Mouse (Mus musculus): ENCODE results near the gene Ovol1. TPM values are rescaled to one million over a fixed set of nuclear protein-coding genes. Genes with fewer than 3 reads are reported as not detected.
A peak's percentile ranks its signal among the peaks of the same experiment; 100 is the strongest.

The Ovol1 gene
- polyA plus RNA-seq, 1 experiment from 2014 or later = 19.2 TPM

DNA sequence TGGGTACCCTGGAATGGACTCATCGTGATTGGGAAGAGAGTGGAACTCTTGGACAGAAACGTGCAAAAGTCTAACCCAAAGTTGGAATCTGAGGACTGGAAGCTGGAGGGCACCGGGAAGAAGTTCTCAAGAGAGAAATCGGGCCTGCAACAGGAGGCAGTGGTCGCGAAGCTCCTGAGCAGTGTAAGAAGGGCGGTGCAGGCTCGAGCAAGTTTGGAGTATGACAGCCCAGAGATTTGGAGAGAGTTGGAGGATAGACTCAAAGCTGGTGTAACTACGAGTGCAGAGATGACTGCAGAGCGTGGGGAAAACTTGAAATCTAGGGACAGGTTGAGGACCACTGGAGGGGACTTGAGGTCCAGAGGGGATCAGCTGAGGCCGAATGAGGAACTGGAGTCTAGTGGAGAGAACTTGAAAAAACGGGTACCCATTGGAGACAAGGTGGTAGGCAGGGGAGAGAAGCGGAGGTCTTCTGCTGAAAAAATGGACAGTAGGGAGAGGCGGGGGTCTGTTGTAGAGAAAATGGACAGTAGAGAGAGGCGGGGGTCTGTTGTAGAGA is 49.3 kb downstream of the Ovol1 start:
- no peak for ATAC-seq
- Histone ChIP-seq H3K9me3 (ENCODE audit: control insufficient read depth) (no peaks in the 10 kb centered on the region), H3K4me2 (replicated peaks; ENCODE audit: low read depth) (peak overlapping the region; percentile 81), H3K4me1 (replicated peaks; ENCODE audit: control insufficient read depth, insufficient read depth, low read length) (no peaks in the 10 kb centered on the region; the same call in 1 of the 2 replicates), H3K4me3 (ENCODE audit: low read depth, low read length) (peak overlapping the region; percentile 48), H3K36me3 (ENCODE audit: control insufficient read depth, insufficient read depth) (no peaks in the 10 kb centered on the region), H3K9ac (ENCODE audit: low read depth, low read length) (peak overlapping the region; percentile 19; the same call in 1 of the 2 replicates), H3K27ac (ENCODE audit: low read depth, low read length) (no peak overlapping the region), H3K27me3 (replicated peaks; ENCODE audit: control insufficient read depth, insufficient read depth, low read length) (no peaks in the 10 kb centered on the region)
- WGBS = 43% methylated on average over 15 of the region's 15 CpGs
- TF ChIP-seq CTCF (IDR thresholded peaks at IDR 0.05; ENCODE audit: low read depth) = no peak

DNA sequence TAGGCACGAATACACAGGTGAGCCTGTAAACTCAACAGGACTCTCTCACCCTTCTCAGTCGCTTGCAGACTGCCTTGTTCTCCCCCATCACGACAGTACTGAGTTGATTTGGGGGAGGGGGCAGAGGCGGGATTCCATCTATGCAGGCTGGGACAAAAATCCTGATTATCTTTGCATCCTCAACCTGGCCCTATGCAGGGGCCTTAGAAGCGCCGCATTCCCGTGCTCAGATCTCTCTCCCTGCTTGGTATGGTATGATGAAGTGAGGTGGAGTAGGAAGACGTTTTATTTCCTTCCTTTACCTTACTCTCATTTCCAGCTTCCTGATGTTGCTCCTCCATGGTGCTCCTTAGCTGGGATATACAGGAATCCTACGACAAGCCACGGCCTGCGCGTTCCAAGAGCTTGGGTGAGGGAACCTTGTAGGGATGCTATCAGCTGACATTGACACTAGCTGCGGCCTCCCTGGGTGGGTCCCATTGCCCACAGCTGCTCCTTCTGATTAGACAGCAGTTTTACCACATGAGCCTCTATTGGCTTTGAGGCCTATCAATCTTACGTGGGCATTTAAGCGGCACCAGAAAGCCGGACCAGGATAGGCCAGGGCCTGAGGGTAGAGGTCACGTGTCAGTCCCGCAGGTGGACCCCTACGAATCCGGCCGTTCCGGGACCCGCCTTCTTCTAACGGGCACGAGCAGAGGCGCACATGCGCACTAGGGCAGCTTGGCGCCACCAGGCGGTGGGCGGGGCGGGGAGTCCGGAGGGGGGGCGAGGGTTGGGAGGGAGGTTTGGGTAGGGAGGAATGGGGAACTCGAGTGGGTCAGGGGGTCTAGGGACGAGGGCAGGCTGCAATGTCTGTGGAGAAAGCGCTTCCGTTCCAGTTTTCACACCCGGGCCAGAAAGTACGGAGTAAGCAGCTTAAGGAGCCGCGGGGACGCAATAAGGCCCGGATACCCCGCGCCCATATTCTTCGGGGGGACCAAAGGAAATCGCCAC is 50.1 kb downstream of the Ovol1 start, which contains the start of gene Snx32:
Gene Snx32 (minus strand): TSS at position 508 of the 996 bp plus-strand sequence.
- H3K36me3 ChIP-seq (ENCODE audit: control insufficient read depth, insufficient read depth) = no peaks in the 10 kb centered on the region
- peak; percentile 59 for TF ChIP-seq CTCF (IDR thresholded peaks at IDR 0.05; ENCODE audit: low read depth)
- H3K9me3 ChIP-seq (ENCODE audit: control insufficient read depth) = no peaks in the 10 kb centered on the region
- 3% methylated on average over 47 of the region's 47 CpGs for WGBS
- peak within 1 kb of the TSS; percentile 48 for H3K4me3 ChIP-seq (ENCODE audit: low read depth, low read length)
- no peak within 1 kb of the TSS for H3K27ac ChIP-seq (ENCODE audit: low read depth, low read length)
- H3K27me3 ChIP-seq (replicated peaks; ENCODE audit: control insufficient read depth, insufficient read depth, low read length) = no peaks in the 10 kb centered on the region
- peak within 1 kb of the TSS; percentile 50 for H3K9ac ChIP-seq (ENCODE audit: low read depth, low read length)
- peak within 1 kb of the TSS; percentile 81 for H3K4me2 ChIP-seq (replicated peaks; ENCODE audit: low read depth)
- ATAC-seq = peak; percentile 97
- no peaks in the 10 kb centered on the region; the same call in 1 of the 2 replicates for H3K4me1 ChIP-seq (replicated peaks; ENCODE audit: control insufficient read depth, insufficient read depth, low read length)

GRCm38 (mm10) chr19:5503687-5504086 is 56.8 kb downstream of the Ovol1 start, which contains the start of gene 1700020D05Rik:
Gene 1700020D05Rik, minus strand, starts transcription at chr19:5503787.
- H3K4me1 ChIP-seq (replicated peaks; ENCODE audit: control insufficient read depth, insufficient read depth, low read length) = no peaks in the 10 kb centered on the region
- WGBS = 47% methylated on average over 17 of the region's 17 CpGs
- no peak within 1 kb of the TSS for H3K4me3 ChIP-seq (ENCODE audit: low read depth, low read length)
- H3K27ac ChIP-seq (ENCODE audit: low read depth, low read length) = no peak within 1 kb of the TSS
- H3K36me3 ChIP-seq (ENCODE audit: control insufficient read depth, insufficient read depth) = no peaks in the 10 kb centered on the region
- ATAC-seq = no peak
- no peak within 1 kb of the TSS for H3K9ac ChIP-seq (ENCODE audit: low read depth, low read length)
- H3K27me3 ChIP-seq (replicated peaks; ENCODE audit: control insufficient read depth, insufficient read depth, low read length) = no peaks in the 10 kb centered on the region
- no peak within 1 kb of the TSS for H3K4me2 ChIP-seq (replicated peaks; ENCODE audit: low read depth)
- no peak for TF ChIP-seq CTCF (IDR thresholded peaks at IDR 0.05; ENCODE audit: low read depth)
- no peaks in the 10 kb centered on the region for H3K9me3 ChIP-seq (ENCODE audit: control insufficient read depth)

DNA sequence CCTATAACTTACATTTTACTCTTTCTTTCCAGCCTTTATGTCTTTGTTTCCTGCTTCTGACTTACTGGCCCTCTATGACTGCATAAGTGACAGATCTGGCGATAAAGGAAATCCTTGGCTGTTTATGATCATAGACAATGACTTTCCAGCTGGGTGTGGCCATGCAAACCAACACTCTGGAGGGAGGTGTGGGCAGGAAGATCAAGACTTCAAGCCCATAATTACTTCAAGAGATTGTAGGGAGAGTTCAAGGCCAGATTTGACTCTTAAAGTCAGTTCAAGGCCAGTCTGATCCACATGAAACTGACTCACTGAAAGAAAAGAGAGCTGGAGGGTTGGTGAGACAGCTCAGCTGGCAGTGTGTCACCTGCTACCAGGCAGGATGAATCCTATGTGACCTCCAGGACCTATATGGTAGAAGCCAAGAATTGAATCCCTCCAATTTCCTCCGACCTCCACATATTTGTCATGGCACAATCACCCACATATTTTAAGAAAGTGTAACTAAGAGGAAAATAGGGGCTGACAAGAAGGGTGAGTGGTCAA is 60.0 kb downstream of the Ovol1 start:
- WGBS = 60% methylated on average over 2 of the region's 2 CpGs
- Histone ChIP-seq H3K9ac (ENCODE audit: low read depth, low read length) (no peak overlapping the region), H3K27me3 (replicated peaks; ENCODE audit: control insufficient read depth, insufficient read depth, low read length) (no peaks in the 10 kb centered on the region), H3K4me3 (ENCODE audit: low read depth, low read length) (no peak overlapping the region), H3K4me1 (replicated peaks; ENCODE audit: control insufficient read depth, insufficient read depth, low read length) (no peaks in the 10 kb centered on the region), H3K9me3 (ENCODE audit: control insufficient read depth) (no peaks in the 10 kb centered on the region), H3K27ac (ENCODE audit: low read depth, low read length) (no peak overlapping the region), H3K36me3 (ENCODE audit: control insufficient read depth, insufficient read depth) (peaks cover 31% of the 10 kb centered on the region), H3K4me2 (replicated peaks; ENCODE audit: low read depth) (no peak overlapping the region)
- TF ChIP-seq CTCF (IDR thresholded peaks at IDR 0.05; ENCODE audit: low read depth) = no peak
- ATAC-seq = peak; percentile 66

Other genes starting within 250 kb of the Ovol1 start
- gene Catsper1, start 224.9 kb downstream of the Ovol1 start, polyA plus RNA-seq (2015; fragmentation: Nextera tagmentation; extraction: Ambion mirVana) = not detected in 2 replicates
- 624 and 632 TPM in 2 replicates for gene Cst6, start 211.1 kb downstream of the Ovol1 start, polyA plus RNA-seq (2015; fragmentation: Nextera tagmentation; extraction: Ambion mirVana)
- 81.2 and 88.1 TPM in 2 replicates for gene Eif1ad, start 193.9 kb downstream of the Ovol1 start, polyA plus RNA-seq (2015; fragmentation: Nextera tagmentation; extraction: Ambion mirVana)
- gene Banf1, start 193.5 kb downstream of the Ovol1 start, polyA plus RNA-seq (2015; fragmentation: Nextera tagmentation; extraction: Ambion mirVana) = 309 and 329 TPM in 2 replicates
- gene Sart1, start 171.9 kb downstream of the Ovol1 start, polyA plus RNA-seq (2015; fragmentation: Nextera tagmentation; extraction: Ambion mirVana) = 53.7 and 63.0 TPM in 2 replicates
- 0.27 and 0.59 TPM in 2 replicates for gene Tsga10ip, start 158.1 kb downstream of the Ovol1 start, polyA plus RNA-seq (2015; fragmentation: Nextera tagmentation; extraction: Ambion mirVana)
- 136 and 137 TPM in 2 replicates for gene Drap1, start 135.7 kb downstream of the Ovol1 start, polyA plus RNA-seq (2015; fragmentation: Nextera tagmentation; extraction: Ambion mirVana)
- 33.0 and 34.2 TPM in 2 replicates for gene AI837181, start 135.5 kb downstream of the Ovol1 start, polyA plus RNA-seq (2015; fragmentation: Nextera tagmentation; extraction: Ambion mirVana)
- not detected in 2 replicates for gene Fosl1, start 113.1 kb downstream of the Ovol1 start, polyA plus RNA-seq (2015; fragmentation: Nextera tagmentation; extraction: Ambion mirVana)
- 7.3 and 7.5 TPM in 2 replicates for gene Ccdc85b, start 102.8 kb downstream of the Ovol1 start, polyA plus RNA-seq (2015; fragmentation: Nextera tagmentation; extraction: Ambion mirVana)
- gene Fibp, start 100.0 kb downstream of the Ovol1 start, polyA plus RNA-seq (2015; fragmentation: Nextera tagmentation; extraction: Ambion mirVana) = 116 and 130 TPM in 2 replicates
- 0.85 and 0.92 TPM in 2 replicates for gene Ctsw, start 92.1 kb downstream of the Ovol1 start, polyA plus RNA-seq (2015; fragmentation: Nextera tagmentation; extraction: Ambion mirVana)
- 39.4 and 40.7 TPM in 2 replicates for gene Efemp2, start 86.7 kb downstream of the Ovol1 start, polyA plus RNA-seq (2015; fragmentation: Nextera tagmentation; extraction: Ambion mirVana)
- gene Mus81, start 72.2 kb downstream of the Ovol1 start, polyA plus RNA-seq (2015; fragmentation: Nextera tagmentation; extraction: Ambion mirVana) = 12.4 and 14.4 TPM in 2 replicates
- gene Cfl1, start 70.2 kb downstream of the Ovol1 start, polyA plus RNA-seq (2015; fragmentation: Nextera tagmentation; extraction: Ambion mirVana) = 1,685 and 1,786 TPM in 2 replicates
- not detected in 2 replicates for gene 1700020D05Rik, start 56.9 kb downstream of the Ovol1 start, polyA plus RNA-seq (2015; fragmentation: Nextera tagmentation; extraction: Ambion mirVana)
- 3.8 and 4.5 TPM in 2 replicates for gene Snx32, start 50.1 kb downstream of the Ovol1 start, polyA plus RNA-seq (2015; fragmentation: Nextera tagmentation; extraction: Ambion mirVana)
- gene Ap5b1, start 7.4 kb upstream of the Ovol1 start, polyA plus RNA-seq (2015; fragmentation: Nextera tagmentation; extraction: Ambion mirVana) = 13.0 and 15.9 TPM in 2 replicates
- 73.8 and 81.0 TPM in 2 replicates for gene Rnaseh2c, start 41.2 kb upstream of the Ovol1 start, polyA plus RNA-seq (2015; fragmentation: Nextera tagmentation; extraction: Ambion mirVana)
- gene Kat5, start 49.6 kb upstream of the Ovol1 start, polyA plus RNA-seq (2015; fragmentation: Nextera tagmentation; extraction: Ambion mirVana) = 37.4 and 38.6 TPM in 2 replicates
- gene Rela, start 76.8 kb upstream of the Ovol1 start, polyA plus RNA-seq (2015; fragmentation: Nextera tagmentation; extraction: Ambion mirVana) = 28.4 and 31.9 TPM in 2 replicates
- 8.2 and 9.8 TPM in 2 replicates for gene Sipa1, start 103.1 kb upstream of the Ovol1 start, polyA plus RNA-seq (2015; fragmentation: Nextera tagmentation; extraction: Ambion mirVana)
- 29.4 and 29.7 TPM in 2 replicates for gene Map3k11, start 128.1 kb upstream of the Ovol1 start, polyA plus RNA-seq (2015; fragmentation: Nextera tagmentation; extraction: Ambion mirVana)
- gene Pcnx3, start 128.3 kb upstream of the Ovol1 start, polyA plus RNA-seq (2015; fragmentation: Nextera tagmentation; extraction: Ambion mirVana) = 9.3 and 12.7 TPM in 2 replicates
- 0.12 and 0.21 TPM in 2 replicates for gene Kcnk7, start 143.7 kb upstream of the Ovol1 start, polyA plus RNA-seq (2015; fragmentation: Nextera tagmentation; extraction: Ambion mirVana)
- gene Ehbp1l1, start 165.7 kb upstream of the Ovol1 start, polyA plus RNA-seq (2015; fragmentation: Nextera tagmentation; extraction: Ambion mirVana) = 49.8 and 51.0 TPM in 2 replicates
- gene Fam89b, start 169.0 kb upstream of the Ovol1 start, polyA plus RNA-seq (2015; fragmentation: Nextera tagmentation; extraction: Ambion mirVana) = 48.5 and 48.9 TPM in 2 replicates
- gene Ltbp3, start 180.3 kb upstream of the Ovol1 start, polyA plus RNA-seq (2015; fragmentation: Nextera tagmentation; extraction: Ambion mirVana) = 11.9 and 15.6 TPM in 2 replicates
- 43.8 and 48.8 TPM in 2 replicates for gene Scyl1, start 210.8 kb upstream of the Ovol1 start, polyA plus RNA-seq (2015; fragmentation: Nextera tagmentation; extraction: Ambion mirVana)